Mouse (Mus musculus): ENCODE data around the gene Tpt1.

DNA sequence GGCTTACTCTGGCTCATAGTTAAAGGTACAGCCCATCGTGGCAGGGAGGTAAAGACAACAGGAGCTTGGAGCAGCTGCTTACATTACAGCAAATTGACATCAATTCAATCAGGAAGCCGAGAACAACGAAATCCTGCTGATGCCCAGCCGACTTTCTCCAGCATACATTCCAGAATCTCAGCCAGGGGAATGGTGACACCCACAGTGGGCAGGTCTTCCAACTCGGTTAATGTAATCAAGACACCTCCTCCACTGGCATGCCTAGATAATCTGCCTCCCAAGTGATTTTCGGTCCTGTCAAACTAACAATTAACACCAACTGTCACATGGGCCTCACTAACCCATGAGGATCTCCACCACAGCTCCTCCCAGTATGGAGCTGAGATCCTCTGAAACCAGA, 17.8 kb downstream of the Tpt1 start:
- TF ChIP-seq POLR2A (IDR thresholded peaks at IDR 0.05; ENCODE audit: control insufficient read depth, extremely low read depth, insufficient read depth, low read length, poor library complexity) (no peak), CTCF (IDR thresholded peaks at IDR 0.05; ENCODE audit: borderline replicate concordance, control insufficient read depth, extremely low read depth, insufficient read depth, low read length, poor library complexity) (no peak)

Measured in thymus, adult 2 months (tissue).